Mouse (Mus musculus): ENCODE results near the gene Gm11111.

The Gm11111 gene

DNA sequence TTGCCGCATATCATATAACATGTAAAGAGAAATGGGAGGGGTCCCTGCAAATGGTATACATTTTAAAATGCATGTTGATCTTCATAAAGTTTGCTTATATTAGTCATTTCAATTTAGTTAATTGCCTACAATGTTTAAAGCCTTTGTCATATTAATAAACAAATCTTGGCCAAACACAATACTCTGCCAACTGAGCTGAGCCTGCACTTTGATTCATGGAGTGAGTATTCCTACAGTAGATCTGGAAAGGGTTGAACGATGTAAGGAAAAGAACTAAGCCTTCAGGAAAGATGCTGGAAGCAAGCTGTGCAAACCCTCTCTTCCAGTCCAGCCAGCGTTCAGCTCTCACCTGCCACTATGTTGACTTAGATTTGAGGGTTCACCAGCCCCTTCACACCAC lies 29.6 kb downstream of the Gm11111 start:
- no peak for DNase-seq (ENCODE audit: low read depth, low spot score)

DNA sequence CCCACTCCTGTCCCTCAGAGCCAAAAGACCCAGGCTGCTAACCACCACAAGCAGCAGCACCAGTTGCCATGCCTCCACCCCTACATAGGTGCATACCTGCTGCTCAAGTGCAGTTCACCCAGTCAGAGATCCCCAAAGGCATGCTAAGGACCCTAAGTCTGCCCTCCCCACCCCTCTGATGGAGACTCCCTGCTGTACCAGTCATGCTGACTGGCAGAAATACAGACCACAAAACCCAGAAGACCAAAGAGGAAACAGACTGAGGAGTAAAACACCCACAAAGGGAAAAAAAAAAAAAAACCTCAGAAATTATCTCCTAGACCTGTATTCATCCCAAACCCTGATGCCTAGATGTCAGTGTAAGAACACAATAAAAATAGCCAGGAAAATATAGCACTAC lies 33.4 kb downstream of the Gm11111 start:
- DNase-seq (ENCODE audit: low read depth, low spot score), result no peak

Measured in retina, adult 2 months (tissue).